Mouse (Mus musculus) liver, adult 2 months (tissue): ENCODE data around the gene Myo16. TPM values are rescaled to one million over a fixed set of nuclear protein-coding genes. Genes with fewer than 3 reads are reported as not detected.

Experiments
- DNase-seq: peaks from one replicate; pipeline ENCODE4 v3.0.0-alpha.2; 2011; ENCODE audit warnings: low read depth, low spot score; ENCODE audit errors: extremely low read depth
- H3K27ac ChIP-seq: fragments of 200-500 bp; replicated peaks from 2 replicates; pipeline ENCODE4 v1.5.1; 2012; ENCODE audit warnings: low read depth, mild to moderate bottlenecking, control low read depth, inconsistent platforms, low read length; ENCODE audit not compliant: insufficient read depth
- H3K27me3 ChIP-seq: fragments of 200-500 bp; 2 replicates; pipeline ENCODE4 v1.6.1; 2012; ENCODE audit warnings: mild to moderate bottlenecking, moderate library complexity, low read length, inconsistent platforms; ENCODE audit not compliant: control insufficient read depth, insufficient read depth
- H3K36me3 ChIP-seq: fragments of 200-500 bp; 2 replicates; pipeline ENCODE4 v1.6.1; 2012; ENCODE audit warnings: low read length, inconsistent platforms; ENCODE audit not compliant: control insufficient read depth, insufficient read depth
- H3K4me1 ChIP-seq: fragments of 200-500 bp; 2 replicates; pipeline ENCODE4 v1.6.1; 2011; ENCODE audit warnings: low read length; ENCODE audit not compliant: control insufficient read depth, insufficient read depth
- H3K4me3 ChIP-seq: fragments of 200-500 bp; 2 replicates; pipeline ENCODE4 v1.5.1; 2011; ENCODE audit warnings: low read depth, mild to moderate bottlenecking, control low read depth, low read length, moderate library complexity; ENCODE audit not compliant: insufficient read depth
- H3K79me2 ChIP-seq: fragments of 200-500 bp; 2 replicates; pipeline ENCODE4 v1.6.1; 2012; ENCODE audit warnings: inconsistent platforms, mild to moderate bottlenecking, low read length, moderate library complexity; ENCODE audit not compliant: control insufficient read depth, insufficient read depth
- H3K9ac ChIP-seq: fragments of 200-500 bp; 2 replicates; pipeline ENCODE4 v1.6.1; 2012; ENCODE audit warnings: low read depth, mild to moderate bottlenecking, control low read depth, inconsistent platforms, low read length
- CTCF ChIP-seq: fragments of 200-500 bp; IDR thresholded peaks from 2 replicates; pipeline ENCODE4 v1.5.1; 2011; ENCODE audit warnings: low read depth, low read length, control low read depth
- POLR2A ChIP-seq: fragments of 200-500 bp; IDR thresholded peaks from 2 replicates; pipeline ENCODE4 v1.6.1; 2011; ENCODE audit warnings: low read length, control low read depth; ENCODE audit not compliant: insufficient read depth; ENCODE audit errors: extremely low read depth
- WGBS: fragments of 180-500 bp; shearing (Covaris S2); methylation state at CpG from one replicate; pipeline ENCODE4 v1.1.7; 2018; 5-methylcytosine and 5-hydroxymethylcytosine counted together
- polyA plus RNA-seq: library from polyadenylated mRNA; depleted of rRNA; stranded (reverse); fragments of >200 nt; gene quantifications from 2 replicates; pipeline ENCODE4 v1.2.3, GENCODE M21; 2012
- total RNA-seq: library from RNA; depleted of rRNA; stranded (reverse); fragments of >200 nt; gene quantifications from 2 replicates; pipeline ENCODE4 v1.2.3, GENCODE M21; 2014

The Myo16 gene
- total and polyA plus RNA-seq, 2 experiments, result not detected

DNA sequence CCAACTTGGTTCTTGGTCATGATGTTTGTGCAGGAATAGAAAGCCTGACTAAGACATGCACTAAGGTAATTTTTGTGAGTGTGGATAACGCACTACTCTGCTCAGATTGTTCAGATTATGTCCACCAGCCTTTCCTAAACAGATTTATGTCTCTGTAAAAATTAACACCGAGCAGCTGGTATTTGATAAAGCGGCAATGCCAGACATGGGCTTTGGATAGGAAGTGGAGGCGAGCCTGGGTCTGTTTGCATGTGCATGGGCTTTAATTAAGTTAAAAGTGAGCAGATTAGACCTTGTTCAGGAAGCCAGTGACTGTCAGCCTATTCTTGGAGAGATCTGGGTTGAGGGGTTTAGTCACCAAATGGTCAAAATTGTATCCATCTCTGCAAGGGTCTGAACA is 367.8 kb downstream of the Myo16 start:
- Histone ChIP-seq H3K9ac (no peak overlapping the region), H3K4me1 (no peaks in the 10 kb centered on the region), H3K79me2 (no peaks in the 10 kb centered on the region), H3K27ac (no peak overlapping the region), H3K36me3 (no peaks in the 10 kb centered on the region), H3K27me3 (no peaks in the 10 kb centered on the region), H3K4me3 (no peak overlapping the region)
- WGBS, result 80% methylated on average over 4 of the region's 4 CpGs
- TF ChIP-seq CTCF (no peak), POLR2A (no peak)
- DNase-seq, result no peak

DNA sequence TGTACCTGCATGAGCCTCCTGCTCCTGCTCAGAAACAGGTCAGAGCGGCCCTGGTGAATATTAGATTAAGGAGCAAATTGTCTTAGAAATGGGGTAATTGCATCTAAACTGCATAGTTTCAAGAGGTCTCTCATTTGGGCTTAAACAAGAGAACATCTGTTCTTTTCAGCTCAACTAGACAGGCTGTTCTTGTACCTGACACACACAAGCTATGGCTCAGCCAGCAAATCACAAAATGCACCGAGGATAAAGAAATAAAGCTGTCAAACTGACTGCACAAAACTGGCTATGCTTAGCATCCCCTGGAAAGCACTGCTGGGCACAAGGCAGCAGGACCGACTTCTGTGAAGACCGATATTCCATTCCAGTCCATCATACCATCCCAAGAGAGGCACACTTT is 372.0 kb downstream of the Myo16 start:
- Histone ChIP-seq H3K27me3 (no peaks in the 10 kb centered on the region), H3K9ac (no peak overlapping the region), H3K4me3 (no peak overlapping the region), H3K79me2 (no peaks in the 10 kb centered on the region), H3K27ac (no peak overlapping the region), H3K4me1 (no peaks in the 10 kb centered on the region), H3K36me3 (no peaks in the 10 kb centered on the region)
- WGBS, result 79% methylated on average over 4 of the region's 4 CpGs
- no peak for DNase-seq
- TF ChIP-seq CTCF (no peak), POLR2A (no peak)

DNA sequence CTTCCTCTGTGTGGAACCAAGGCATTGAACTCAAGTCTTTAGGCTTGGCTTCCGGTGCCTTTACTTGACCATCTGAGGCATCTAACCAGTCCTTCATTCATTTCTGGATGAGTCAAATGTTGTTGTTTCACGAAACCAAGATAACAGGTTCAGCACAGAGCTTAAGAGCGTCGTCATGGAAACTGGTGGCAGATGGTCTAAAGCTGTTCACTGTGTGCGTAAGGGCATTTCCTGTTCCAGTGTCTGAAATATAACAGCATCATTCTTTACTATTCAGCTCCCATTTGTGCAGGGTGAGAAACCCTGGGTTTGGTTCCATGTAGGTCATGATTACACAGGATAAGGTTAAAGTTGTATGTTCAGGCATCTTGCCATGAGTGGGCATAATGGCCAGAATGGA is 372.9 kb downstream of the Myo16 start:
- 79% methylated on average over 5 of the region's 5 CpGs for WGBS
- TF ChIP-seq POLR2A, result no peak
- no peak for TF ChIP-seq CTCF
- Histone ChIP-seq H3K36me3 (no peaks in the 10 kb centered on the region), H3K27me3 (no peaks in the 10 kb centered on the region), H3K79me2 (no peaks in the 10 kb centered on the region), H3K4me3 (no peak overlapping the region), H3K27ac (no peak overlapping the region), H3K9ac (no peak overlapping the region), H3K4me1 (no peaks in the 10 kb centered on the region)
- DNase-seq, result no peak

DNA sequence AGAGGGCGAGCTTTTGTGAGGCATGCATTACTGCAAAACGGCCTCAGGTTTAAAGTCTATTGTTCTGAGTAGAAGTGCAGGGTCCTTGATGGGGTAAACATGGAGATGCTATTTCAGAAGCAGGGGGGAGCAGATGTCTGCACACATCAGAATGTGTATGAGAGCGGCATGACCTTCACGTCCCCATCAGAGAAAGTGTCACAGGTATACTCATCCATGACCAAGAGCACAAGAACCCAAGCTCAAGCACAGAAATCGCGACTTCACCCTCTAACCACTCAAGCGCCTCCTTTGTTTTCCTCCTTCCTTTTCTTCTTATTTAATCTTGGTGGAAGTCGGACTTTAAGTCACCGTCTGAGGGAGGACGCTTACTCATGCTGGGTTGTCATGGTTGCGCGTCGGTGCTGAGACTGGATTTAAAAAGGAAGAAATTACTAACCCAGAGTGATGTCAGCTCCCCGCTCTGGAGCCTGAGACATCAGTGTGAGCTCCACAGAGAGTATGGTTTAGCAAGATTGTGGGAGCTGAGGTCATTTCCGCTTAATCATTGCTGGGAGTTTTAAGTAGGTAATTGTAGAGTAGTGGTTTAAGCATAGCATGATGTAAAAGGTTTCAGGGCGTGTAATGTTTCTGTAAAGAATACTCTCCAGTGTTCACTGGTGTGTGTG is 381.0 kb downstream of the Myo16 start:
- Histone ChIP-seq H3K9ac (no peak overlapping the region), H3K4me1 (peaks cover 1% of the 10 kb centered on the region; the same call in 1 of the 2 replicates), H3K79me2 (no peaks in the 10 kb centered on the region), H3K36me3 (no peaks in the 10 kb centered on the region), H3K4me3 (no peak overlapping the region), H3K27ac (no peak overlapping the region), H3K27me3 (no peaks in the 10 kb centered on the region)
- TF ChIP-seq POLR2A, result no peak
- no peak for TF ChIP-seq CTCF
- DNase-seq, result no peak
- WGBS, result 77% methylated on average over 16 of the region's 16 CpGs

DNA sequence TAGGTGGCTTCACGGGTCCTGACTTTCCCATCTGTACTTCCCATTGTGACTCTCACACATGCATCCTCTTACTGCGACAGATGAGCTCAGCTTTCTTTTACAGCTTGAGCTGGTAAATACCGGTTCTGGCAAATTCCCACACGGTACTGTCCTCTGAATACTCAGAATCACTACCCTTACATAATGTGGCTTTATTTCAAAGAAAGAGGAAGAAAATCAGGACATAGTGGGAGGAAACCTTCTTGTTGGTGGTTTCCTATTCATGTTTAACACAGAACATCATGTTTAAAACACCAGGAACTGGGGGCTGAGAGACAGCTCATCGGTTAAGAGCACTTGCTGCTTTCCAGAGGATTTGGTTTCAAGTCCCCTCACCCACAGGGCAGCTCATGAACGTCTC is 384.6 kb downstream of the Myo16 start:
- WGBS, result 58% methylated on average over 6 of the region's 6 CpGs
- TF ChIP-seq POLR2A (no peak), CTCF (no peak)
- H3K4me1 ChIP-seq, result no peaks in the 10 kb centered on the region
- no peak overlapping the region for H3K27ac ChIP-seq
- H3K27me3 ChIP-seq, result no peaks in the 10 kb centered on the region
- H3K79me2 ChIP-seq, result no peaks in the 10 kb centered on the region
- H3K4me3 ChIP-seq, result no peak overlapping the region
- H3K36me3 ChIP-seq, result no peaks in the 10 kb centered on the region
- H3K9ac ChIP-seq, result no peak overlapping the region
- no peak for DNase-seq

DNA sequence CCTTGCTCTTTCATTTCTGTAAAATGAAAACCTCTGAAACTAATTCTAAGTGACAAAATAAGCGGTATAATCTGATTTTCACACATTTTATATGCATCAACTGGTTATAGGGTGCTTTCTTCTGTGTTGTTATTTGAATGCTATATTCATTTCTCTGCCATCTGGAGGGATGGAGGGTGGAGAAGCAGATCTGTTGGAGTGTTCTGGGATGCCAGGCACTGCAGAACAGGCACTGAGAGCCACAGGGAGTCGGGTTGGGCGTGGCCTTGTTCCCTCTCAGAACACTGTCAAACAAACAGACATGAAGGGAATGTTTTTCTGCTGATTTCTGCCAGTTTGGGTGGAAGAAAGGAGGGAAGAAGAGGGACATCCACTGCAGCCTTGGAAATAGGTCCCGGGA is 386.0 kb downstream of the Myo16 start:
- Histone ChIP-seq H3K36me3 (no peaks in the 10 kb centered on the region), H3K9ac (no peak overlapping the region), H3K79me2 (no peaks in the 10 kb centered on the region), H3K4me1 (no peaks in the 10 kb centered on the region), H3K27me3 (no peaks in the 10 kb centered on the region), H3K4me3 (no peak overlapping the region), H3K27ac (no peak overlapping the region)
- no peak for DNase-seq
- no peak for TF ChIP-seq POLR2A
- TF ChIP-seq CTCF, result no peak
- 75% methylated on average over 4 of the region's 4 CpGs for WGBS
